Mouse (Mus musculus) mesoderm, embryonic 11.5 days (tissue): ENCODE data around the gene Slc3a1.
A peak's percentile ranks its signal among the peaks of the same experiment; 100 is the strongest.

Experiments
- DNase-seq: peaks from one replicate; pipeline ENCODE4 v3.0.0-alpha.2; 2012; ENCODE audit warnings: low read depth, low spot score

The Slc3a1 gene

GRCm38 (mm10) chr17:85034068-85034467 is 5.9 kb downstream of the Slc3a1 start:
- DNase-seq = no peak

GRCm38 (mm10) chr17:85037855-85038254 is 9.7 kb downstream of the Slc3a1 start:
- no peak for DNase-seq

DNA sequence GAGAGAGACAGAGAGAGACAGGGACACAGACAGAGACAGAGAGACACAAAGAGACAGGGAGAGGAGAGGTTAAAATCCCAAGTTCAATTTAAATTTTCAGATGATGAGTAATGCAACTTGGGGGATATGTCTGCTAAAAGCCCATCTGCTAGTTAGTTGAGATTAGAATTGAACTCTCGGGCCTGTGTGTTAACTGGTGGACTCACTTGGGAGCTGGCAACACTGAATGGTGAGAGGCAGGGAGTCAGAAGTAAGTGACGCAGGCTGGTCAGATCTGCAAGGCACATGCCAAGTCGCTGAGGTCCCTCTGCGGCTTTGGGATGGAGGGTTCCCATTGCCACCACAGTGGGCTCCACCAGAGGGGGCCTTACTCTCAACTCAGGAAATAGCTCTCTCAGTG is 10.1 kb downstream of the Slc3a1 start:
- no peak for DNase-seq

- no peak for DNase-seq
These were observed 10.6 kb downstream of the Slc3a1 start for GRCm38 (mm10) chr17:85038761-85039160.

DNA sequence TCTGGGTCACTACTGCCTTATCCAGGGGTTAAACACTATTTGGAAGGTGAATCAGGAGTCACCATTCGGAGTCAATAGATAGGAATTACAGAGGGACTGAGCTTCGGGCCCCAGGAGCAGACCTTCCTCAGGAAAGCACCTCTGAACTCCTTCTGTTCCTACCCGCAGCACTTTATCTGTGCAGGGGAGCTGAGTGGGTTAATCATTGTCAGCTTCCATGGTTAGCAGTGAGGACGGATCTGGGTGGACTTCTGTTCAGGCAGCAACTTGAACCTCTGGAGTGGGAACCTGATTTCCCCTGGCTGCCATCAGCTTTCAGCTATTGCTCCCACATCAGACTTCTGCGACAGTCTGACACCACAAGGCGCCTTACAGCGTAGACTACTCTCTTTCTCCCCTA is 12.7 kb downstream of the Slc3a1 start:
- no peak for DNase-seq

- DNase-seq = no peak
These were observed 14.2 kb downstream of the Slc3a1 start for GRCm38 (mm10) chr17:85042419-85042818.

- DNase-seq = no peak
These were observed 15.2 kb downstream of the Slc3a1 start for GRCm38 (mm10) chr17:85043404-85043816.

DNA sequence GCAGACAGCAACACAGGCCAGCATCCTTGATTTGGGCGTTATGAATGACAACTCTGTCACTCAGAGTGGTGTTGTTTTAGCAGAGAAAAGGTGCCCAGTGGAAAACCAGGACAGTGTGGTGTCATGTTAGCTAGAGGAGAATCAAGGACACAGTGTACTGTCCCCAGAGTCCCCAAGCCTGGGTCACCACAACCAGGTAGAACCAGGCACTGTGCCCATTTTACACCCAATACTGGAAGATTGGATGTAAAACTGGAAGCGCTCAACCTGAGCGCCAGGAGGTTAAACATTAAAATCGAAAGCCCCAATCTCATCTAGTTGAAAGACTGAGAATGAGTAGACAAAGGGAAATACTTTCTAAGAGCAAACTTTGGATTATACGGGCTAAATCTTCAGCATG is 16.3 kb downstream of the Slc3a1 start:
- no peak for DNase-seq

DNA sequence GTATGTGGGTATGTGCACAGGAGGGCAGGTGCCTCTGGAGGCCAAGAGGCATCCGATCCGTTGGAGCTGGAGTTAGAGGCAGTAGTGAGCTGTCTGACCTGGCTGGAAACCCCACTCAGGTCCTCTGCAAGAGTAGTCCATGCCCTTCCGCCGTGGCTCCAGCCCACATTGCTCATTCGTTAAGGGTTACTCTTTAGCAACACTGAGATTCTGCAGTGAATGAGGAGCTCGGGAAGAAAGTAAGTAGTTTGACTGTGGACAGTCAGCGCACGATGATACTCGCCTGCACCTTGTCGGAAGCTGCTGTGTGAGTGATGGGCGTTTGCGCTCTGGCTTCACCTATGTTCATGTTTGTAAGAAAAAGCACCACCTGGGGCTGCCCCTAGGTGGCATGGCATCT is 17.0 kb downstream of the Slc3a1 start:
- no peak for DNase-seq

DNA sequence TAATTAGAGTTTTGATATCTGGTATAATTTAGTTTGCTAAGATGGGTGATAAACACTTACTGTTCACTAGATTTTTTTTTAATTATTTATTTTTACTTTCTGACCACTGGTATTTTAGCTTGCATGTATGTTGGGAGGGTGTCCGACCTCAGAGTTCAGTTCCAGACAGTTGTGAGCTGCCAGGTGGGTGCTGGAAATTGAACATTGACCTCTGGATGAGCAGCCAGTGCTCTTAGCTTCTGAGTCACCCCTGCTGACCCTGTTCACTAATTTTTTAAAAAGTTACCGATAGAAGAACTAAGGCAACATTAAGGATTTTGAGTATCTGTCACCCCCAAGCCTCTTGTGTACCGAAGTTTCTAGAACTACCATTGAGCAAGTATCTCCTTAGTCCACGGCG is 20.2 kb downstream of the Slc3a1 start:
- DNase-seq = no peak

- no peak for DNase-seq
These were observed 30.1 kb downstream of the Slc3a1 start for GRCm38 (mm10) chr17:85058276-85058675.

DNA sequence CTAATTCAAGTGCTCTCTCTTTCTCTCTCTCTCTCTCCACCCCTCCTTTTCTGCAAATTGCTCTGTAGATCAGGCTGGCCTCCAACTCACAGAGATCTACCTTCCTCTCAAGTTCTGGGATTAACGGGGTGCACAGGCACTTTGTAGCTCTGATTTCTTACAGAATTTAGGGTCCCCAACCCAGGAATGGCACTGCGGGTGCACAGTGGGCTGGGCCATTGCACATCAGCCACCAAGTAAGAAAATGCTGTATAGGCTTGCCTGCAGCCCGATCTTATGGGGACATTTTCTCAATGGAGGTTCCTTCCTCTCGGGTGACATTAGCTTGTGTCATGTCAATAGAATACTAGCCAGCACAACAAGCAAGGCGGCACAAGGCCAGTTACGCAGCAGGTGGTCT is 31.0 kb downstream of the Slc3a1 start:
- no peak for DNase-seq

GRCm38 (mm10) chr17:85063560-85063959 is 35.4 kb downstream of the Slc3a1 start:
- no peak for DNase-seq

DNA sequence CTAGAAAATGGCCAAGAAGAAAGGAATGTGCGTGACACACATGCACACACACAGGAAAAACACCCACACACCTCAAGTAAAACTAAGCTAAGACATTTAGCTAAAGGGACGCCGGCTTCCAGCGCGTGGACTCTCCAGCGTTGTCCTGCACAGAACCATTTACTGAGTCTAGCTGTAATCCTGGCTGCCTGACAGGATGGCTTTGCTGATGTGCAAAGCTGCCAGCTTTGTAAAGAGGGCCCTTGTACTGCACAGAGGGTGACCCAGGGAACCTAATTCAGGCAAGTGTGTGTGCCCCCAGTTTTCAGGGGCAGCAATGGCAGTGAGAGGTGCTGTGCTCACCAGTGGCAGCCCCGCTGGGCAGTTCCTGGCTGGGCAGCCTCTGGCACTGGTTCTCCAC is 39.2 kb downstream of the Slc3a1 start:
- no peak for DNase-seq

DNA sequence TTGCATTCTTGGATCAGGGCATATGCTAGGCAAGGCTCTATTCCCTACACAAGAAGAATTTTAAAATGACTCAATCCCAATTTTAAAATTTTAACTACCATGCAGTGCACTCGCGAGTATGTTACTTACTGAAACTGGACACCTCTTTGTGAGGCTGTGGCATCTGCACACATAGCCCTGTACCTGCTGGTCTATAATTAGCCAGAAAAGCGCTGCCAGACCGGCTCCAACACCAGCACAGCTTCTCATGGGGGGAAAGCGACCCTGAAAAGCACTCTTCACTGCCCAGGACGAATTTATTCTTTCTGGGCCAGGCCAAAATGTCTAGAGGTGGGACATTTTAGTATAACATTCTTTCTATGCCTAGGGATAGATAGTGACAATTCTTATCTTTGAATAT is 42.5 kb downstream of the Slc3a1 start:
- no peak for DNase-seq

- DNase-seq = no peak
These were observed 43.1 kb downstream of the Slc3a1 start for GRCm38 (mm10) chr17:85071088-85071775.

GRCm38 (mm10) chr17:85072383-85072782 is 44.2 kb downstream of the Slc3a1 start:
- DNase-seq = peak; percentile 16

DNA sequence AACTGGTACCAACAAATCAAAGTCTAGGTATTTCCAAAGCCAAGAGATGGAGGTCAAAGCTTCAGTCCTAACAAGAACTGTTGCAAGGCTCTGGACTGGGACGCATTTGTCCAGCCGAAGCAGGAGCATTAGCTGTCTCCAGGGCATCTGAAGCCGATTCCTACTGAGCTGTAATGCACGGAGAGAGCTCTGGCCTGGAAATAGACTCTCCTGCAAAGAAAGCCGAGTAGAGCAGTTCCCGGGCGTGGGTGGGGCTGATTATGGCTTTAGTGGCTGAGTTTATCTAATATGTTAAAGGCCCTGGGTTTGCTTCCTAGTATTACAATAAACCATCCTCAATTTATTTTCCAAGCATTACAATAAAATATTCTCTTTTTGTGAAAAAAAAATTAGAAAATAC is 45.0 kb downstream of the Slc3a1 start:
- no peak for DNase-seq

- no peak for DNase-seq
These were observed 45.9 kb downstream of the Slc3a1 start for GRCm38 (mm10) chr17:85074083-85074482.

GRCm38 (mm10) chr17:85079276-85079675 is 51.1 kb downstream of the Slc3a1 start:
- no peak for DNase-seq

DNA sequence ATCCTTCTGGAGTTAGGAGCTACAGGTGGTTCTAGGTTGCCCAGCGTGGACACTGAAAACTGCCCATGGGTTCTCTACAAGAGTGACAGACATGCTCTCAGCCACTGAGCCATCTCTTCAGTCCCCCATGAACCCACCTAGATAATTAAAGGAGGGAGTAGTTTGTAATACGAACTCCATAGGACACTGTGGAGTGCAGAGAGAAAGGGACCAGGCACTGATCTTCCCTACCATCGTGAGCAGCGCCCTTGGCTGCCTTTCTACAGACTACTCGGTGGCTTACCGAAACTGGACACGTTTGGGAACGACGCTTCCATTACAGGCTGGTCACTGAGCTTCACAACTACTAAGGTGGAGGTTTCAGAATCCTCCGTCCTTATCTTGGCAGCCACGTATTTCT is 52.6 kb downstream of the Slc3a1 start:
- no peak for DNase-seq

GRCm38 (mm10) chr17:85085335-85085734 is 57.2 kb downstream of the Slc3a1 start:
- no peak for DNase-seq

- no peak for DNase-seq
These were observed 58.3 kb downstream of the Slc3a1 start for GRCm38 (mm10) chr17:85086501-85086900.

GRCm38 (mm10) chr17:85087591-85087990 is 59.4 kb downstream of the Slc3a1 start:
- DNase-seq = no peak
